Mouse (Mus musculus) embryonic facial prominence, embryonic 11.5 days (tissue): Measurements from ENCODE around the gene Larp4. TPM values are rescaled to one million over a fixed set of nuclear protein-coding genes. Genes with fewer than 3 reads are reported as not detected.

Experiments used
- ATAC-seq: fragments of 200-750 bp; cut with Nextera tagmentation; replicated peaks from 2 replicates; pipeline ENCODE4 v1.8.0; 2017; ENCODE audit warnings: low read depth; ENCODE audit not compliant: insufficient number of reproducible peaks, low FRiP score, low TSS enrichment
- DNase-seq: peaks from one replicate; pipeline ENCODE4 v3.0.0-alpha.2; 2015; ENCODE audit warnings: low spot score
- H3K27ac ChIP-seq: fragments of 300-500 bp; sonication (generic); replicated peaks from 2 replicates; pipeline ENCODE4 v1.5.1; 2014; ENCODE audit warnings: mild to moderate bottlenecking, low read depth, low read length, control low read depth
- H3K27me3 ChIP-seq: fragments of 300-500 bp; sonication (generic); 2 replicates; pipeline ENCODE4 v1.6.1; 2014; ENCODE audit warnings: mild to moderate bottlenecking, low read length, moderate library complexity, mixed read lengths; ENCODE audit not compliant: control insufficient read depth, insufficient read depth
- H3K36me3 ChIP-seq: fragments of 300-500 bp; sonication (generic); replicated peaks from 2 replicates; pipeline ENCODE4 v1.6.1; 2014; ENCODE audit warnings: low read depth, mild to moderate bottlenecking, low read length, moderate library complexity, mixed read lengths; ENCODE audit not compliant: control insufficient read depth, insufficient read depth
- H3K4me1 ChIP-seq: fragments of 300-500 bp; sonication (generic); 2 replicates; pipeline ENCODE4 v1.6.1; 2014; ENCODE audit warnings: low read length, mixed read lengths; ENCODE audit not compliant: control insufficient read depth, insufficient read depth
- H3K4me2 ChIP-seq: fragments of 300-500 bp; sonication (generic); 2 replicates; pipeline ENCODE4 v1.6.1; 2014; ENCODE audit warnings: low read depth, mild to moderate bottlenecking, control low read depth, low read length, moderate library complexity
- H3K4me3 ChIP-seq: fragments of 300-500 bp; sonication (generic); 2 replicates; pipeline ENCODE4 v1.5.1; 2014; ENCODE audit warnings: low read depth, low read length, control low read depth
- H3K9ac ChIP-seq: fragments of 300-500 bp; sonication (generic); replicated peaks from 2 replicates; pipeline ENCODE4 v1.6.1; 2014; ENCODE audit warnings: mild to moderate bottlenecking, control low read depth, low read length
- H3K9me3 ChIP-seq: fragments of 300-500 bp; sonication (generic); replicated peaks from 2 replicates; pipeline ENCODE4 v1.6.1; 2016; ENCODE audit warnings: mild to moderate bottlenecking, low read length, inconsistent platforms, mixed read lengths; ENCODE audit not compliant: control insufficient read depth
- WGBS: fragments of 180-500 bp; shearing (Covaris S2); extraction: QIAGEN DNeasy Blood & Tissue Kit; methylation state at CpG from one replicate; pipeline ENCODE4 v1.1.7; 2014; 5-methylcytosine and 5-hydroxymethylcytosine counted together
- polyA plus RNA-seq: library from polyadenylated mRNA; unstranded; fragments of >200 nt; fragmentation: Nextera tagmentation; extraction: Ambion mirVana; gene quantifications from 2 replicates; pipeline ENCODE4 v1.2.1, GENCODE M21; 2014

Larp4 gene
- polyA plus RNA-seq, 1 experiment from 2014 or later: 37.0 TPM

DNA sequence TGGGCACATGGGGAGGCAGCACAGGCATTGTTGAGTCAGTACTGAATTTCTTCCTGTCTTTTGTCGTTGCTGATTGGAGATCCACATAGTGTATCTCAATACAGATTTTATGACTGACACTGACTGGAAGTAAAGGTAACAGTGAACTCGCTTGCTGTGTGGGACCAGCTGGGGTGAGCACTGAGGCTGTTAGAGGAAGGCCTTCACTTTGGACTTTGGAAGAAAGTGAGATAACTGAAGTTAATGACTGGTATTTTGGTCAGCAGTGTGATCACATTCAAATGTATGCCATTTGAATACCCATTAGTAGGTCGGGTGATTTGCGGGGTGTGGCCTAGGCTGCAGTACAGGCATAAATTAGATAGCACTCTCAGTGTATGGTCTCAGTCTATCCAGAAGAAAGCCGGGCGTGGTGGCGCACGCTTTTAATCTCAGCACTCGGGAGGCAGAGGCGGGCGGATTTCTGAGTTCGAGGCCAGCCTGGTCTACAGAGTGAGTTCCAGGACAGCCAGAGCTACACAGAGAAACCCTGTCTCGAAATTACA lies 93.4 kb downstream of the Larp4 start:
- Histone ChIP-seq H3K4me2 (no peak overlapping the region), H3K27ac (no peak overlapping the region), H3K36me3 (no peaks in the 10 kb centered on the region), H3K9ac (no peak overlapping the region), H3K4me3 (no peak overlapping the region), H3K9me3 (no peaks in the 10 kb centered on the region), H3K27me3 (no peaks in the 10 kb centered on the region), H3K4me1 (no peaks in the 10 kb centered on the region)
- no peak for DNase-seq
- no peak for ATAC-seq
- WGBS: 94% methylated on average over 11 of the region's 13 CpGs

Other genes with a start within 250 kb of the Larp4 start
- gene Cox14, start 244.4 kb upstream of the Larp4 start, polyA plus RNA-seq: 122 and 152 TPM in 2 replicates
- gene Cers5, start 197.2 kb upstream of the Larp4 start, polyA plus RNA-seq: 64.6 and 70.2 TPM in 2 replicates
- 75.3 and 80.8 TPM in 2 replicates for gene Lima1, start 94.6 kb upstream of the Larp4 start, polyA plus RNA-seq
- gene Fam186a, start 3.0 kb upstream of the Larp4 start, polyA plus RNA-seq: not detected in 2 replicates
- 15.4 and 16.5 TPM in 2 replicates for gene Dip2b, start 68.6 kb downstream of the Larp4 start, polyA plus RNA-seq